28 mouse cellular contexts compared by ENCODE assay signal in genomic region chr9:57978858-57979257, GRCm38 (mm10). TPM values are rescaled to one million over a fixed set of nuclear protein-coding genes. Genes with fewer than 3 reads are reported as not detected.
"Had no signal": no experiment of that assay in that cellular context is flagged by ENCODE, and none has a peak within 500 bp of the region (broad histone marks: within the 10 kb centered on the region; RNA-seq: fewer than 3 reads in every experiment).

No protein-coding gene starts in this region.

- H3K9ac ChIP-seq: heart, embryonic 12.5 days; hindbrain, embryonic 12.5 days; hindbrain, embryonic 14.5 days; kidney, embryonic 15.5 days; limb, embryonic 13.5 days; limb, embryonic 15.5 days; liver, embryonic 12.5 days had no signal

- ATAC-seq: hindbrain, embryonic 16.5 days; inflammation-experienced regulatory T-cells, adult 6 months; liver, embryonic 12.5 days had no signal

- H3K27ac ChIP-seq: gastrocnemius, adult 2 months; heart, embryonic 10.5 days; hindbrain, embryonic 10.5 days; hindbrain, embryonic 12.5 days; hindbrain, embryonic 14.5 days; kidney, embryonic 15.5 days; kidney, postnatal 0 days; limb, embryonic 13.5 days; limb, embryonic 15.5 days; liver, embryonic 12.5 days had no signal

- H3K4me3 ChIP-seq: gastrocnemius, adult 2 months; heart, embryonic 10.5 days; heart, embryonic 12.5 days; hindbrain, embryonic 10.5 days; hindbrain, embryonic 12.5 days; kidney, embryonic 15.5 days; limb, embryonic 13.5 days; limb, embryonic 15.5 days; liver, embryonic 12.5 days had no signal

- DNase-seq: gastrocnemius, adult 2 months; gastrocnemius, postnatal 10 days; gastrocnemius, postnatal 25 days; heart, adult 18-20 months; heart, postnatal 10 days; heart, postnatal 4 days; kidney, adult 11 months; kidney, adult 2 months; kidney, adult 9 months; kidney, postnatal 14 days; kidney, postnatal 36 days; layer of hippocampus, adult 9-11 months; layer of hippocampus, postnatal 36 days; left cerebral cortex, postnatal 4 days had no signal

- H3K4me2 ChIP-seq: heart, embryonic 12.5 days; hindbrain, embryonic 12.5 days; hindbrain, embryonic 14.5 days; kidney, embryonic 15.5 days; limb, embryonic 13.5 days; limb, embryonic 15.5 days; liver, embryonic 12.5 days had no signal

- H3K9me3 ChIP-seq: heart, embryonic 10.5 days; hindbrain, embryonic 12.5 days; kidney, embryonic 15.5 days; limb, embryonic 13.5 days; limb, embryonic 15.5 days; liver, embryonic 12.5 days had no signal

- H3K27me3 ChIP-seq: hindbrain, embryonic 12.5 days; kidney, embryonic 15.5 days; limb, embryonic 13.5 days; limb, embryonic 15.5 days; liver, embryonic 12.5 days had no signal

- H3K4me1 ChIP-seq: hindbrain, embryonic 12.5 days; limb, embryonic 15.5 days; liver, embryonic 12.5 days had no signal

- H3K36me3 ChIP-seq: heart, embryonic 10.5 days; heart, embryonic 12.5 days; hindbrain, embryonic 10.5 days; hindbrain, embryonic 12.5 days; kidney, embryonic 15.5 days; limb, embryonic 13.5 days; limb, embryonic 15.5 days; liver, embryonic 12.5 days had no signal

RNA-seq across cellular contexts. Expression of gene Cyp11a1, which starts 27.4 kb away (rescaled TPM):
- total RNA-seq: heart, adult 18-20 months; heart, postnatal 25 days; liver, adult 2 months had no signal
- polyA plus RNA-seq: heart, embryonic 12.5 days; hindbrain, embryonic 10.5 days; liver, adult 2 months had no signal

RNA-seq across cellular contexts. Expression of gene Sema7a, which starts 38.9 kb away (rescaled TPM):
- polyA plus RNA-seq: liver, embryonic 12.5 days had no signal
